Mouse (Mus musculus) ES-E14 (cell line): ENCODE results near the gene Rab30. TPM values are rescaled to one million over a fixed set of nuclear protein-coding genes. Genes with fewer than 3 reads are reported as not detected.
"Not testable (repeated sequence)": the region's sequence is repeated elsewhere in the genome, so short reads cannot be mapped to it uniquely, and the experiment has no call there.

ENCODE experiments used
- DNase-seq: peaks from one replicate; pipeline ENCODE4 v3.0.0-alpha.2; 2013; ENCODE audit warnings: low read depth, low spot score
- H3K27ac ChIP-seq: 2 replicates; pipeline ENCODE4 v1.5.1; 2012; ENCODE audit warnings: low read depth, mild to moderate bottlenecking, low read length, moderate library complexity, mixed read lengths; ENCODE audit not compliant: poor library complexity, insufficient read depth, severe bottlenecking
- H3K36me3 ChIP-seq: 2 replicates; pipeline ENCODE4 v1.6.1; 2012; ENCODE audit warnings: mild to moderate bottlenecking, low read length, moderate library complexity, mixed read lengths; ENCODE audit not compliant: control insufficient read depth, poor library complexity, insufficient read depth, severe bottlenecking
- H3K4me1 ChIP-seq, 2 experiments: fragments of 150-350 bp in 1 of 2; sonication (generic) in 1 of 2; 2 replicates each; pipeline ENCODE4 v1.6.1; 2012; ENCODE audit warnings: low read length in 2 of 2, mild to moderate bottlenecking in 1 of 2, mixed read lengths in 1 of 2; ENCODE audit not compliant: control insufficient read depth in 2 of 2, insufficient read depth in 2 of 2, poor library complexity in 1 of 2
- H3K4me3 ChIP-seq, 2 experiments: fragments of 150-350 bp in 1 of 2; sonication (generic) in 1 of 2; 2 replicates each; pipeline ENCODE4 v1.5.1; 2012; ENCODE audit warnings: low read length in 2 of 2, low read depth in 1 of 2, mild to moderate bottlenecking in 1 of 2, mixed read lengths in 1 of 2; ENCODE audit not compliant: insufficient read depth in 1 of 2, poor library complexity in 1 of 2, severe bottlenecking in 1 of 2
- H3K9ac ChIP-seq: 2 replicates; pipeline ENCODE4 v1.6.1; 2012; ENCODE audit warnings: low read depth, mild to moderate bottlenecking, low read length, mixed read lengths; ENCODE audit not compliant: poor library complexity, insufficient read depth, severe bottlenecking
- H3K9me3 ChIP-seq: fragments of 150-350 bp; sonication (generic); 2 replicates; pipeline ENCODE4 v1.6.1; 2012; ENCODE audit warnings: low read depth, mild to moderate bottlenecking, low read length; ENCODE audit not compliant: control insufficient read depth, insufficient read depth
- CHD2 ChIP-seq: IDR thresholded peaks from 2 replicates; pipeline ENCODE4 v1.6.1; 2014; ENCODE audit warnings: mild to moderate bottlenecking, low read depth, low read length, inconsistent platforms
- HCFC1 ChIP-seq: IDR thresholded peaks from 2 replicates; pipeline ENCODE4 v1.6.1; 2012; ENCODE audit warnings: low read length, inconsistent platforms, borderline replicate concordance; ENCODE audit not compliant: insufficient read depth
- MAFK ChIP-seq: IDR thresholded peaks from 2 replicates; pipeline ENCODE4 v1.6.1; 2014; ENCODE audit warnings: mild to moderate bottlenecking, low read depth, low read length, inconsistent platforms; ENCODE audit not compliant: insufficient read depth
- ZC3H11A ChIP-seq: IDR thresholded peaks from 2 replicates; pipeline ENCODE4 v1.6.1; 2012; ENCODE audit warnings: low read depth, mild to moderate bottlenecking, inconsistent platforms, low read length, borderline replicate concordance
- ZNF384 ChIP-seq: IDR thresholded peaks from 2 replicates; pipeline ENCODE4 v1.6.1; 2012; ENCODE audit warnings: low read depth, low read length, inconsistent platforms
- in situ Hi-C, 2 experiments: fragments of 600-800 bp; cut with MboI; formaldehyde crosslinking; loops; one replicate each; pipeline ENCODE4 v1.15.1; 2025; ENCODE audit warnings: low sequenced_read_pairs in 2 of 2, inconsistent platforms in 1 of 2; ENCODE audit not compliant: unreplicated experiment in 2 of 2
- total RNA-seq: library from RNA; depleted of rRNA; stranded (reverse); fragments of 300-350 nt; gene quantifications from 2 replicates; pipeline ENCODE4 v1.2.3, GENCODE M21; 2012

Rab30 gene
- total RNA-seq, 1 experiment: 7.4 TPM

DNA sequence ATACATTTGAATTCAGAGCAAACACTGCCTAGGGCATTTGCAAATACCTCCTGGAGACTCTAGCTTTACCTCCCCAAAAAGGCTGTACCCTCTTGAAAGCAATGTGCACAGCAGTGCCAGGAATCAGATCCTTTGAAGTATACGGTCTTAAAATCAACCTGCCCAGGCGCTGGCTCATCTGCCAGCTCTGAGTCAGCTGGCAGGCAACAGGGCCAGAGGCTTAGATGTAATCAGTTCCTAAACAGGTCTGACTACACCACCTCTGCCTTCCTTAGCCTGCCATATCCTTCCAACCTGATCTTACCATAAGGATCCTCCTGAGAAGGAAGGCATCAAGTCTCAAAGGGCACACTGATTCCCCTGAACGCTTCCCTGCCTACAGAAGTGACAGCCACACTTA, 17.7 kb upstream of the Rab30 start:
- no peak for DNase-seq
- H3K4me3 ChIP-seq: no peak overlapping the region
- no peaks in the 10 kb centered on the region for H3K36me3 ChIP-seq
- no peak overlapping the region for H3K9ac ChIP-seq
- H3K4me1 ChIP-seq: no peaks in the 10 kb centered on the region
- no peak overlapping the region for H3K27ac ChIP-seq
- no peaks in the 10 kb centered on the region for H3K9me3 ChIP-seq
- in situ Hi-C loops: no loop called here
- TF ChIP-seq CHD2 (no peak), HCFC1 (no peak), ZC3H11A (no peak), MAFK (no peak), ZNF384 (no peak)

GRCm38 (mm10) chr7:92724261-92724660, 17.1 kb upstream of the Rab30 start:
- Histone ChIP-seq H3K4me1 (no peaks in the 10 kb centered on the region), H3K36me3 (no peaks in the 10 kb centered on the region), H3K4me3 (no peak overlapping the region), H3K9ac (no peak overlapping the region), H3K9me3 (no peaks in the 10 kb centered on the region), H3K27ac (no peak overlapping the region)
- no peak for DNase-seq
- in situ Hi-C loops: no loop called here
- TF ChIP-seq MAFK (no peak), CHD2 (no peak), HCFC1 (no peak), ZNF384 (no peak)

GRCm38 (mm10) chr7:92729583-92729982, 11.8 kb upstream of the Rab30 start:
- H3K4me1 ChIP-seq, H3K9ac ChIP-seq, H3K4me3 ChIP-seq, H3K27ac ChIP-seq, DNase-seq, H3K9me3 ChIP-seq, H3K36me3 ChIP-seq, in situ Hi-C loops: not testable (repeated sequence)
- TF ChIP-seq ZNF384: peak; percentile 86

GRCm38 (mm10) chr7:92730465-92730864, 10.9 kb upstream of the Rab30 start:
- H3K9ac ChIP-seq: no peak overlapping the region
- no peaks in the 10 kb centered on the region for H3K4me1 ChIP-seq
- no peaks in the 10 kb centered on the region for H3K36me3 ChIP-seq
- H3K4me3 ChIP-seq: no peak overlapping the region
- H3K9me3 ChIP-seq: no peaks in the 10 kb centered on the region
- no peak for DNase-seq
- H3K27ac ChIP-seq: no peak overlapping the region
- TF ChIP-seq MAFK (no peak), HCFC1 (no peak), CHD2 (no peak), ZC3H11A (no peak), ZNF384 (no peak)
- in situ Hi-C loops: no loop called here

- no peaks in the 10 kb centered on the region for H3K9me3 ChIP-seq
- no peak for TF ChIP-seq MAFK
- TF ChIP-seq ZC3H11A: no peak
- no peak for TF ChIP-seq HCFC1
- no peak for TF ChIP-seq ZNF384
- TF ChIP-seq CHD2: no peak
- no peak overlapping the region for H3K27ac ChIP-seq
- no peaks in the 10 kb centered on the region for H3K4me1 ChIP-seq
- H3K36me3 ChIP-seq: no peaks in the 10 kb centered on the region
- in situ Hi-C loops: no loop called here
- no peak for DNase-seq
- no peak overlapping the region for H3K4me3 ChIP-seq
- no peak overlapping the region for H3K9ac ChIP-seq
These were observed 10.4 kb upstream of the Rab30 start for GRCm38 (mm10) chr7:92730959-92731358.
